ENCODE assay signal across 16 mouse cellular contexts in the genomic region with DNA sequence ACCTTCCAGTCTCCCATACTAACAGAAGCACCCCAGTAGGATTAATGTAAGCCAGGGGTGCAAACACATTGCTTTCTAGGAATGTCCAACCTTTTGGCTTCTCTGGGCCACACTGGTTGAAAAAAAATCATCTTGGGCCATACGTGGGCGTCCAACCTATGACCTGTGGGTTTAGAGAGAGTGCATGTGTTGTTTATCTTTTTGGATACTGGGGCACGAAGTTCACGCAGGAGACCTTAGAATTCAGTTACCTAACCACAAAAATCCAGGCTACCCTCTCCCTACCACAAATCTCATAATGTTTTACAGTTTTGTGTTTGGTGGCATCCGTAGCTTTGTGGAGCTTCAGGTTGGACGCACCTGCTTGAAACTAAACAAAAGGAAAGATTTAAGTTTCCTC.
"Had no signal": no experiment of that assay in that cellular context is flagged by ENCODE, and none has a peak within 500 bp of the region (broad histone marks: within the 10 kb centered on the region; RNA-seq: fewer than 3 reads in every experiment).

No protein-coding gene starts in this region.

- H3K36me3 ChIP-seq: lung, embryonic 15.5 days; midbrain, embryonic 13.5 days; midbrain, embryonic 15.5 days; neural tube, embryonic 12.5 days; stomach, embryonic 15.5 days had no signal

- H3K4me2 ChIP-seq: lung, embryonic 15.5 days; midbrain, embryonic 13.5 days; midbrain, embryonic 15.5 days; neural tube, embryonic 12.5 days; stomach, embryonic 15.5 days had no signal

- H3K9me3 ChIP-seq: lung, embryonic 15.5 days; midbrain, embryonic 13.5 days; midbrain, embryonic 15.5 days; neural tube, embryonic 12.5 days; stomach, embryonic 15.5 days had no signal

- H3K4me1 ChIP-seq: lung, embryonic 15.5 days; midbrain, embryonic 13.5 days; midbrain, embryonic 15.5 days; neural tube, embryonic 12.5 days had no signal

- ATAC-seq: lung, postnatal 0 days; midbrain, embryonic 13.5 days; midbrain, embryonic 15.5 days had no signal

- H3K27ac ChIP-seq: liver, embryonic 14.5 days; lung, embryonic 15.5 days; macrophage; midbrain, embryonic 13.5 days; midbrain, embryonic 15.5 days; neural tube, embryonic 12.5 days; stomach, embryonic 15.5 days; stomach, postnatal 0 days had no signal

- H3K27me3 ChIP-seq: lung, embryonic 15.5 days; megakaryocyte, embryonic 14.5 days; midbrain, embryonic 13.5 days; midbrain, embryonic 15.5 days; neural tube, embryonic 12.5 days; stomach, embryonic 15.5 days had no signal

- DNase-seq: lung, adult 2 months; lung, postnatal 14 days; lung, postnatal 36 days; right cerebral cortex, postnatal 14 days; thymus, postnatal 14 days; thymus, postnatal 36 days had no signal

- H3K4me3 ChIP-seq: lung, embryonic 15.5 days; megakaryocyte, embryonic 14.5 days; midbrain, embryonic 13.5 days; midbrain, embryonic 15.5 days; neural tube, embryonic 12.5 days; stomach, embryonic 15.5 days had no signal

- H3K9ac ChIP-seq: liver, embryonic 14.5 days; lung, embryonic 15.5 days; midbrain, embryonic 13.5 days; midbrain, embryonic 15.5 days; neural tube, embryonic 12.5 days; stomach, embryonic 15.5 days had no signal
